Mouse (Mus musculus) hindlimb bud, embryonic 11.5 days (tissue): ENCODE measurements around the gene 9930104L06Rik.
"Not testable (repeated sequence)": the region's sequence is repeated elsewhere in the genome, so short reads cannot be mapped to it uniquely, and the experiment has no call there.

ENCODE experiments used
- DNase-seq: peaks from one replicate; pipeline ENCODE4 v3.0.0-alpha.2; 2012; ENCODE audit warnings: low read depth, low spot score; ENCODE audit errors: extremely low spot score

Gene 9930104L06Rik

GRCm38 (mm10) chr4:124936613-124937471 lies at the start of gene 9930104L06Rik:
TSS of gene 9930104L06Rik (plus strand) at chr4:124937048.
- DNase-seq, result peak; percentile 99

- no peak for DNase-seq
Measured at GRCm38 (mm10) chr4:124888702-124889101, 48.1 kb upstream of the 9930104L06Rik start.

- DNase-seq, result no peak
Measured at GRCm38 (mm10) chr4:124889935-124890334, 46.9 kb upstream of the 9930104L06Rik start.

GRCm38 (mm10) chr4:124890831-124891230 lies 46.0 kb upstream of the 9930104L06Rik start:
- DNase-seq, result no peak

GRCm38 (mm10) chr4:124893769-124894168 lies 43.1 kb upstream of the 9930104L06Rik start:
- no peak for DNase-seq

GRCm38 (mm10) chr4:124894508-124895428 lies 42.1 kb upstream of the 9930104L06Rik start:
- no peak for DNase-seq

GRCm38 (mm10) chr4:124898428-124898827 lies 38.4 kb upstream of the 9930104L06Rik start:
- DNase-seq, result no peak

GRCm38 (mm10) chr4:124899906-124900305 lies 36.9 kb upstream of the 9930104L06Rik start:
- no peak for DNase-seq

- DNase-seq, result no peak
Measured at GRCm38 (mm10) chr4:124905417-124905816, 31.4 kb upstream of the 9930104L06Rik start.

- DNase-seq, result peak; percentile 31
Measured at GRCm38 (mm10) chr4:124905971-124906822, 30.7 kb upstream of the 9930104L06Rik start.

GRCm38 (mm10) chr4:124928102-124928501 lies 8.7 kb upstream of the 9930104L06Rik start:
- no peak for DNase-seq

GRCm38 (mm10) chr4:124939211-124939610 lies 2.4 kb downstream of the 9930104L06Rik start, which contains the start of gene Cdca8:
TSS of gene Cdca8 (minus strand) at chr4:124939311.
- not testable (repeated sequence) for DNase-seq

- peak; percentile 68 for DNase-seq
Measured at GRCm38 (mm10) chr4:124943022-124943421, 6.2 kb downstream of the 9930104L06Rik start.

- DNase-seq, result no peak
Measured at GRCm38 (mm10) chr4:124943781-124944180, 6.9 kb downstream of the 9930104L06Rik start.

GRCm38 (mm10) chr4:124944961-124945360 lies 8.1 kb downstream of the 9930104L06Rik start:
- DNase-seq, result no peak

GRCm38 (mm10) chr4:124949488-124949887 lies 12.6 kb downstream of the 9930104L06Rik start:
- no peak for DNase-seq

- peak; percentile 60 for DNase-seq
Measured at GRCm38 (mm10) chr4:124950181-124951035, 13.6 kb downstream of the 9930104L06Rik start.

- DNase-seq, result no peak
Measured at GRCm38 (mm10) chr4:124951036-124951433, 14.2 kb downstream of the 9930104L06Rik start.

GRCm38 (mm10) chr4:124953546-124953945 lies 16.7 kb downstream of the 9930104L06Rik start:
- no peak for DNase-seq

GRCm38 (mm10) chr4:124957284-124957683 lies 20.4 kb downstream of the 9930104L06Rik start:
- DNase-seq, result no peak
